Mouse (Mus musculus): ENCODE data around the gene Nrp1. TPM values are rescaled to one million over a fixed set of nuclear protein-coding genes. Genes with fewer than 3 reads are reported as not detected.

Nrp1 gene
- polyA plus RNA-seq, 2 experiments, result 33.8 to 75.1 TPM

- no peak overlapping the region for H3K27ac ChIP-seq (replicated peaks; ENCODE audit: low read depth, low read length)
- H3K4me2 ChIP-seq (replicated peaks; ENCODE audit: low read depth, low read length, severe bottlenecking), result no peak overlapping the region
- no peaks in the 10 kb centered on the region for H3K4me1 ChIP-seq (ENCODE audit: control insufficient read depth, insufficient read depth, low read length)
- no peak overlapping the region for H3K4me3 ChIP-seq (replicated peaks; ENCODE audit: low read length)
- no peaks in the 10 kb centered on the region for H3K9me3 ChIP-seq (ENCODE audit: control insufficient read depth, low read length)
- H3K9ac ChIP-seq (ENCODE audit: low read depth, low read length, severe bottlenecking), result no peak overlapping the region
- H3K27me3 ChIP-seq (ENCODE audit: control insufficient read depth, insufficient read depth, low read length), result no peaks in the 10 kb centered on the region
- ATAC-seq (ENCODE audit: low FRiP score, low read depth) (no peak), DNase-seq (ENCODE audit: low spot score) (no peak)
- no peaks in the 10 kb centered on the region for H3K36me3 ChIP-seq (ENCODE audit: control insufficient read depth, insufficient read depth, low read length)
- 47% methylated on average over 8 of the region's 8 CpGs for WGBS
- no peak for TF ChIP-seq POLR2A (IDR thresholded peaks at IDR 0.05; ENCODE audit: borderline replicate concordance, extremely low read depth, insufficient read depth, insufficient read length)
These were observed 170.4 kb downstream of the Nrp1 start for GRCm38 (mm10) chr8:128528591-128529383.

GRCm38 (mm10) chr8:128534442-128534871 lies 176.1 kb downstream of the Nrp1 start:
- no peaks in the 10 kb centered on the region for H3K27me3 ChIP-seq (ENCODE audit: control insufficient read depth, insufficient read depth, low read length)
- no peak overlapping the region for H3K4me3 ChIP-seq (replicated peaks; ENCODE audit: low read length)
- 55% methylated on average over 3 of the region's 3 CpGs for WGBS
- H3K4me2 ChIP-seq (replicated peaks; ENCODE audit: low read depth, low read length, severe bottlenecking), result no peak overlapping the region
- no peak for DNase-seq (ENCODE audit: low spot score)
- TF ChIP-seq POLR2A (IDR thresholded peaks at IDR 0.05; ENCODE audit: borderline replicate concordance, extremely low read depth, insufficient read depth, insufficient read length), result no peak
- no peak for ATAC-seq (ENCODE audit: low FRiP score, low read depth)
- no peak overlapping the region for H3K27ac ChIP-seq (replicated peaks; ENCODE audit: low read depth, low read length)
- H3K4me1 ChIP-seq (ENCODE audit: control insufficient read depth, insufficient read depth, low read length), result no peaks in the 10 kb centered on the region
- no peak overlapping the region for H3K9ac ChIP-seq (ENCODE audit: low read depth, low read length, severe bottlenecking)
- no peaks in the 10 kb centered on the region for H3K36me3 ChIP-seq (ENCODE audit: control insufficient read depth, insufficient read depth, low read length)
- no peaks in the 10 kb centered on the region for H3K9me3 ChIP-seq (ENCODE audit: control insufficient read depth, low read length)

GRCm38 (mm10) chr8:128535685-128536084 lies 177.3 kb downstream of the Nrp1 start:
- Histone ChIP-seq H3K36me3 (ENCODE audit: control insufficient read depth, insufficient read depth, low read length) (no peaks in the 10 kb centered on the region), H3K4me1 (ENCODE audit: control insufficient read depth, insufficient read depth, low read length) (no peaks in the 10 kb centered on the region), H3K4me2 (replicated peaks; ENCODE audit: low read depth, low read length, severe bottlenecking) (no peak overlapping the region), H3K27ac (replicated peaks; ENCODE audit: low read depth, low read length) (no peak overlapping the region), H3K9ac (ENCODE audit: low read depth, low read length, severe bottlenecking) (no peak overlapping the region), H3K4me3 (replicated peaks; ENCODE audit: low read length) (no peak overlapping the region), H3K9me3 (ENCODE audit: control insufficient read depth, low read length) (no peaks in the 10 kb centered on the region), H3K27me3 (ENCODE audit: control insufficient read depth, insufficient read depth, low read length) (no peaks in the 10 kb centered on the region)
- no peak for TF ChIP-seq POLR2A (IDR thresholded peaks at IDR 0.05; ENCODE audit: borderline replicate concordance, extremely low read depth, insufficient read depth, insufficient read length)
- ATAC-seq (ENCODE audit: low FRiP score, low read depth), result no peak
- no peak for DNase-seq (ENCODE audit: low spot score)

- no peaks in the 10 kb centered on the region for H3K36me3 ChIP-seq (ENCODE audit: control insufficient read depth, insufficient read depth, low read length)
- H3K4me2 ChIP-seq (replicated peaks; ENCODE audit: low read depth, low read length, severe bottlenecking), result no peak overlapping the region
- ATAC-seq (ENCODE audit: low FRiP score, low read depth), result no peak
- 56% methylated on average over 1 of the region's 1 CpGs for WGBS
- TF ChIP-seq POLR2A (IDR thresholded peaks at IDR 0.05; ENCODE audit: borderline replicate concordance, extremely low read depth, insufficient read depth, insufficient read length), result no peak
- H3K27ac ChIP-seq (replicated peaks; ENCODE audit: low read depth, low read length), result no peak overlapping the region
- DNase-seq (ENCODE audit: low spot score), result no peak
- H3K9me3 ChIP-seq (ENCODE audit: control insufficient read depth, low read length), result no peaks in the 10 kb centered on the region
- H3K4me1 ChIP-seq (ENCODE audit: control insufficient read depth, insufficient read depth, low read length), result no peaks in the 10 kb centered on the region
- no peaks in the 10 kb centered on the region for H3K27me3 ChIP-seq (ENCODE audit: control insufficient read depth, insufficient read depth, low read length)
- no peak overlapping the region for H3K9ac ChIP-seq (ENCODE audit: low read depth, low read length, severe bottlenecking)
- H3K4me3 ChIP-seq (replicated peaks; ENCODE audit: low read length), result no peak overlapping the region
These were observed 180.0 kb downstream of the Nrp1 start for GRCm38 (mm10) chr8:128538378-128538777.

- no peaks in the 10 kb centered on the region for H3K36me3 ChIP-seq (ENCODE audit: control insufficient read depth, insufficient read depth, low read length)
- ATAC-seq (ENCODE audit: low FRiP score, low read depth) (no peak), DNase-seq (ENCODE audit: low spot score) (no peak)
- no peaks in the 10 kb centered on the region for H3K9me3 ChIP-seq (ENCODE audit: control insufficient read depth, low read length)
- TF ChIP-seq POLR2A (IDR thresholded peaks at IDR 0.05; ENCODE audit: borderline replicate concordance, extremely low read depth, insufficient read depth, insufficient read length), result no peak
- no peak overlapping the region for H3K27ac ChIP-seq (replicated peaks; ENCODE audit: low read depth, low read length)
- H3K4me1 ChIP-seq (ENCODE audit: control insufficient read depth, insufficient read depth, low read length), result no peaks in the 10 kb centered on the region; the same call in none of the 2 replicates
- H3K9ac ChIP-seq (ENCODE audit: low read depth, low read length, severe bottlenecking), result no peak overlapping the region
- 56% methylated on average over 1 of the region's 1 CpGs for WGBS
- no peak overlapping the region for H3K4me2 ChIP-seq (replicated peaks; ENCODE audit: low read depth, low read length, severe bottlenecking)
- H3K27me3 ChIP-seq (ENCODE audit: control insufficient read depth, insufficient read depth, low read length), result no peaks in the 10 kb centered on the region
- H3K4me3 ChIP-seq (replicated peaks; ENCODE audit: low read length), result no peak overlapping the region
These were observed 183.1 kb downstream of the Nrp1 start for GRCm38 (mm10) chr8:128541355-128542090.

Data from limb, embryonic 14.5 days (tissue).